Mouse (Mus musculus): ENCODE measurements around the gene Smarca2. TPM values are rescaled to one million over a fixed set of nuclear protein-coding genes. Genes with fewer than 3 reads are reported as not detected.
"Not testable (repeated sequence)": the region's sequence is repeated elsewhere in the genome, so short reads cannot be mapped to it uniquely, and the experiment has no call there.

Smarca2 gene
- polyA plus RNA-seq, 1 experiment = 145 TPM

GRCm38 (mm10) chr19:26734704-26735109, 129.9 kb downstream of the Smarca2 start:
- Histone ChIP-seq H3K27me3 (ENCODE audit: control insufficient read depth, insufficient read depth, low read length) (no peaks in the 10 kb centered on the region), H3K4me3 (replicated peaks; ENCODE audit: insufficient read depth, low read depth, low read length) (no peak overlapping the region), H3K4me1 (ENCODE audit: control insufficient read depth, insufficient read depth, low read length) (peaks cover 22% of the 10 kb centered on the region), H3K27ac (ENCODE audit: insufficient read depth, low read length) (no peak overlapping the region)
- DNase-seq = peak in 1 of 2 experiments; percentile 16
- TF ChIP-seq CTCF (IDR thresholded peaks at IDR 0.05; ENCODE audit: borderline replicate concordance, insufficient read depth, low read depth, low read length) = no peak
- no peak for TF ChIP-seq POLR2A (IDR thresholded peaks at IDR 0.05; ENCODE audit: borderline replicate concordance, insufficient read depth, low read length)
- 73% methylated on average over 10 of the region's 10 CpGs for WGBS

GRCm38 (mm10) chr19:26745021-26745420, 140.2 kb downstream of the Smarca2 start:
- not testable (repeated sequence) for DNase-seq; H3K4me3 ChIP-seq (replicated peaks; ENCODE audit: insufficient read depth, low read depth, low read length); H3K27me3 ChIP-seq (ENCODE audit: control insufficient read depth, insufficient read depth, low read length); H3K27ac ChIP-seq (ENCODE audit: insufficient read depth, low read length)
- H3K4me1 ChIP-seq (ENCODE audit: control insufficient read depth, insufficient read depth, low read length) = peaks cover 13% of the 10 kb centered on the region; the same call in 1 of the 2 replicates
- 94% methylated on average over 4 of the region's 4 CpGs for WGBS

- DNase-seq = no peak
- no peak for TF ChIP-seq CTCF (IDR thresholded peaks at IDR 0.05; ENCODE audit: borderline replicate concordance, insufficient read depth, low read depth, low read length)
- no peak for TF ChIP-seq POLR2A (IDR thresholded peaks at IDR 0.05; ENCODE audit: borderline replicate concordance, insufficient read depth, low read length)
- Histone ChIP-seq H3K27me3 (ENCODE audit: control insufficient read depth, insufficient read depth, low read length) (no peaks in the 10 kb centered on the region), H3K4me1 (ENCODE audit: control insufficient read depth, insufficient read depth, low read length) (peaks cover 11% of the 10 kb centered on the region; the same call in 1 of the 2 replicates), H3K27ac (ENCODE audit: insufficient read depth, low read length) (no peak overlapping the region), H3K4me3 (replicated peaks; ENCODE audit: insufficient read depth, low read depth, low read length) (no peak overlapping the region)
- 87% methylated on average over 7 of the region's 7 CpGs for WGBS
Measured at GRCm38 (mm10) chr19:26745567-26745966, 140.7 kb downstream of the Smarca2 start.

- DNase-seq = peak; percentile 51 to 53
- no peaks in the 10 kb centered on the region for H3K27me3 ChIP-seq (ENCODE audit: control insufficient read depth, insufficient read depth, low read length)
- TF ChIP-seq POLR2A (IDR thresholded peaks at IDR 0.05; ENCODE audit: borderline replicate concordance, insufficient read depth, low read length) = no peak
- no peak for TF ChIP-seq CTCF (IDR thresholded peaks at IDR 0.05; ENCODE audit: borderline replicate concordance, insufficient read depth, low read depth, low read length)
- peaks cover 5% of the 10 kb centered on the region; the same call in 1 of the 2 replicates for H3K4me1 ChIP-seq (ENCODE audit: control insufficient read depth, insufficient read depth, low read length)
- no peak overlapping the region for H3K27ac ChIP-seq (ENCODE audit: insufficient read depth, low read length)
- 22% methylated on average over 10 of the region's 10 CpGs for WGBS
- H3K4me3 ChIP-seq (replicated peaks; ENCODE audit: insufficient read depth, low read depth, low read length) = no peak overlapping the region
Measured at GRCm38 (mm10) chr19:26746290-26746689, 141.4 kb downstream of the Smarca2 start.

GRCm38 (mm10) chr19:26746709-26747467, 142.0 kb downstream of the Smarca2 start:
- WGBS = 44% methylated on average over 6 of the region's 6 CpGs
- Histone ChIP-seq H3K4me3 (replicated peaks; ENCODE audit: insufficient read depth, low read depth, low read length) (peak overlapping the region; percentile 100), H3K4me1 (ENCODE audit: control insufficient read depth, insufficient read depth, low read length) (peaks cover 5% of the 10 kb centered on the region; the same call in 1 of the 2 replicates), H3K27me3 (ENCODE audit: control insufficient read depth, insufficient read depth, low read length) (no peaks in the 10 kb centered on the region), H3K27ac (ENCODE audit: insufficient read depth, low read length) (peak overlapping the region; percentile 67; the same call in 1 of the 2 replicates)
- TF ChIP-seq POLR2A (IDR thresholded peaks at IDR 0.05; ENCODE audit: borderline replicate concordance, insufficient read depth, low read length) (no peak), CTCF (IDR thresholded peaks at IDR 0.05; ENCODE audit: borderline replicate concordance, insufficient read depth, low read depth, low read length) (no peak)
- no peak for DNase-seq

- peaks cover 5% of the 10 kb centered on the region; the same call in 1 of the 2 replicates for H3K4me1 ChIP-seq (ENCODE audit: control insufficient read depth, insufficient read depth, low read length)
- H3K27ac ChIP-seq (ENCODE audit: insufficient read depth, low read length) = peak overlapping the region; percentile 67
- TF ChIP-seq CTCF (IDR thresholded peaks at IDR 0.05; ENCODE audit: borderline replicate concordance, insufficient read depth, low read depth, low read length) (peak; percentile 24; the same call in 1 of the 2 replicates), POLR2A (IDR thresholded peaks at IDR 0.05; ENCODE audit: borderline replicate concordance, insufficient read depth, low read length) (peak; percentile 27; the same call in 1 of the 2 replicates)
- peak; percentile 54 to 70 for DNase-seq
- H3K27me3 ChIP-seq (ENCODE audit: control insufficient read depth, insufficient read depth, low read length) = no peaks in the 10 kb centered on the region
- peak overlapping the region; percentile 100 for H3K4me3 ChIP-seq (replicated peaks; ENCODE audit: insufficient read depth, low read depth, low read length)
- under 1% methylated on average over 36 of the region's 36 CpGs for WGBS
Measured at GRCm38 (mm10) chr19:26747571-26748539, 143.0 kb downstream of the Smarca2 start.

- Histone ChIP-seq H3K27ac (ENCODE audit: insufficient read depth, low read length) (no peak overlapping the region), H3K4me3 (replicated peaks; ENCODE audit: insufficient read depth, low read depth, low read length) (peak overlapping the region; percentile 59), H3K4me1 (ENCODE audit: control insufficient read depth, insufficient read depth, low read length) (peaks cover 10% of the 10 kb centered on the region), H3K27me3 (ENCODE audit: control insufficient read depth, insufficient read depth, low read length) (no peaks in the 10 kb centered on the region)
- no peak for TF ChIP-seq POLR2A (IDR thresholded peaks at IDR 0.05; ENCODE audit: borderline replicate concordance, insufficient read depth, low read length)
- no peak for TF ChIP-seq CTCF (IDR thresholded peaks at IDR 0.05; ENCODE audit: borderline replicate concordance, insufficient read depth, low read depth, low read length)
- DNase-seq = no peak
- 1% methylated on average over 6 of the region's 6 CpGs for WGBS
Measured at GRCm38 (mm10) chr19:26748676-26749075, 143.8 kb downstream of the Smarca2 start.
